ENCODE assay signal across 15 mouse cellular contexts in the genomic region with DNA sequence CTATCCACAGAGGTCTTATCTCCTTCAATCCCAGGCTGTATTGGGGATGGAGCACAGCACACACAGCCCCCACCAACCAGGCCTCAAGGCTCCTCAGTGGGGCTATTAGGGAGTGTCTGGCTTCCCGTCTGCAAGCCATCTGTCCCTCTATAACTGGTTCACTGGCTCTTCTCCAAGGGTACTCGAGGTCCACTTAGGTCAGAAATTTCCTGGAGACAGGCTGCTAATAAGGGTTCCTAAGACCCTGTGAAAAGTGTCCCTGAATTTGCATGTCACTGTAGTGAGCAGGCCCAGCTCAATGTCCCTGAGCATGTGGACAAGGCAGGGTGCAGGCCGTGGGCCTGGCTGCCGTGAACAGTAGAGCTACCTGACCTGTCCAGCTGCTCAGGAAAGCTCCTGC. TPM values are rescaled to one million over a fixed set of nuclear protein-coding genes. Genes with fewer than 3 reads are reported as not detected.
DNase-seq lines count a peak whose midpoint lies in the region; ATAC-seq lines count a peak whose summit lies in the region.
"Had no signal": no experiment of that assay in that cellular context is flagged by ENCODE, and none has a peak within 500 bp of the region (broad histone marks: within the 10 kb centered on the region; RNA-seq: fewer than 3 reads in every experiment).

No protein-coding gene starts in this region.

- no peak overlapping the region for H3K4me3 ChIP-seq in forebrain, embryonic 16.5 days (replicated peaks; ENCODE audit: low read length)
- no peak overlapping the region for H3K4me3 ChIP-seq in forebrain, embryonic 12.5 days (replicated peaks)
- H3K4me3 ChIP-seq in heart, embryonic 16.5 days (ENCODE audit: low read length) = no peak overlapping the region
- no peak overlapping the region for H3K4me3 ChIP-seq in lung, embryonic 16.5 days (ENCODE audit: low read length)
- H3K4me3 ChIP-seq: embryonic facial prominence, embryonic 15.5 days; gastrocnemius, adult 2 months; left cerebral cortex, adult 2 months; liver, embryonic 12.5 days; midbrain, embryonic 10.5 days had no signal

- no peaks in the 10 kb centered on the region for H3K9me3 ChIP-seq in forebrain, embryonic 16.5 days (ENCODE audit: control insufficient read depth, low read length)
- H3K9me3 ChIP-seq in forebrain, embryonic 12.5 days = no peaks in the 10 kb centered on the region
- H3K9me3 ChIP-seq in heart, embryonic 16.5 days (replicated peaks; ENCODE audit: control insufficient read depth, low read length) = no peaks in the 10 kb centered on the region
- no peaks in the 10 kb centered on the region for H3K9me3 ChIP-seq in lung, embryonic 16.5 days (ENCODE audit: control insufficient read depth, low read length)
- H3K9me3 ChIP-seq: embryonic facial prominence, embryonic 15.5 days; liver, embryonic 12.5 days; midbrain, embryonic 10.5 days had no signal

- H3K4me2 ChIP-seq in forebrain, embryonic 16.5 days (ENCODE audit: low read length) = no peak overlapping the region
- H3K4me2 ChIP-seq in forebrain, embryonic 12.5 days = no peak overlapping the region
- H3K4me2 ChIP-seq in heart, embryonic 16.5 days (ENCODE audit: low read depth, low read length) = no peak overlapping the region
- no peak overlapping the region for H3K4me2 ChIP-seq in lung, embryonic 16.5 days (ENCODE audit: low read depth, low read length)
- H3K4me2 ChIP-seq: embryonic facial prominence, embryonic 15.5 days; liver, embryonic 12.5 days had no signal

- H3K36me3 ChIP-seq in forebrain, embryonic 16.5 days (ENCODE audit: control insufficient read depth, insufficient read depth) = peaks cover 59% of the 10 kb centered on the region
- peaks cover 98% of the 10 kb centered on the region for H3K36me3 ChIP-seq in forebrain, embryonic 12.5 days (replicated peaks)
- H3K36me3 ChIP-seq in heart, embryonic 16.5 days (ENCODE audit: control insufficient read depth, insufficient read depth) = peaks cover 22% of the 10 kb centered on the region
- peaks cover 20% of the 10 kb centered on the region for H3K36me3 ChIP-seq in lung, embryonic 16.5 days (ENCODE audit: control insufficient read depth, insufficient read depth, low read length)

- H3K9ac ChIP-seq in forebrain, embryonic 16.5 days (replicated peaks; ENCODE audit: low read depth, low read length) = no peak overlapping the region
- H3K9ac ChIP-seq in forebrain, embryonic 12.5 days = no peak overlapping the region
- peak overlapping the region; percentile 32; the same call in 1 of the 2 replicates for H3K9ac ChIP-seq in heart, embryonic 16.5 days (ENCODE audit: low read length)
- H3K9ac ChIP-seq in lung, embryonic 16.5 days (ENCODE audit: low read length) = 0 out of 2 replicates have a peak overlapping the region, but pooled peaks have one; percentile 18
- H3K9ac ChIP-seq: embryonic facial prominence, embryonic 15.5 days; liver, embryonic 12.5 days had no signal

- H3K4me1 ChIP-seq in forebrain, embryonic 16.5 days (replicated peaks; ENCODE audit: control insufficient read depth, insufficient read depth, low read length) = no peaks in the 10 kb centered on the region
- no peaks in the 10 kb centered on the region for H3K4me1 ChIP-seq in forebrain, embryonic 12.5 days
- H3K4me1 ChIP-seq in heart, embryonic 16.5 days (ENCODE audit: control insufficient read depth, insufficient read depth, low read length) = peaks cover 14% of the 10 kb centered on the region
- 0 out of 2 replicates have a peak, but pooled peaks cover 2% of the 10 kb centered on the region for H3K4me1 ChIP-seq in lung, embryonic 16.5 days (replicated peaks; ENCODE audit: control insufficient read depth, insufficient read depth, low read length)
- H3K4me1 ChIP-seq: embryonic facial prominence, embryonic 15.5 days; liver, embryonic 12.5 days; midbrain, embryonic 10.5 days had no signal

- WGBS in forebrain, embryonic 16.5 days = 65% methylated on average over 4 of the region's 4 CpGs
- WGBS in forebrain, embryonic 12.5 days = 91% methylated on average over 4 of the region's 4 CpGs
- 23% methylated on average over 4 of the region's 4 CpGs for WGBS in heart, embryonic 16.5 days
- WGBS in lung, embryonic 16.5 days = 28% methylated on average over 4 of the region's 4 CpGs

- H3K27ac ChIP-seq in forebrain, embryonic 16.5 days (ENCODE audit: low read length) = no peak overlapping the region
- H3K27ac ChIP-seq in forebrain, embryonic 12.5 days = no peak overlapping the region
- H3K27ac ChIP-seq in heart, embryonic 16.5 days (ENCODE audit: low read length) = peak overlapping the region; percentile 48
- H3K27ac ChIP-seq in lung, embryonic 16.5 days (ENCODE audit: low read length) = peak overlapping the region; percentile 56
- H3K27ac ChIP-seq: embryonic facial prominence, embryonic 15.5 days; gastrocnemius, adult 2 months; left cerebral cortex, adult 2 months; liver, embryonic 12.5 days; midbrain, embryonic 10.5 days had no signal

- H3K27me3 ChIP-seq in forebrain, embryonic 16.5 days (replicated peaks; ENCODE audit: control insufficient read depth, insufficient read depth, low read length) = no peaks in the 10 kb centered on the region
- no peaks in the 10 kb centered on the region for H3K27me3 ChIP-seq in forebrain, embryonic 12.5 days
- no peaks in the 10 kb centered on the region for H3K27me3 ChIP-seq in heart, embryonic 16.5 days (ENCODE audit: control insufficient read depth, insufficient read depth, low read length)
- H3K27me3 ChIP-seq in lung, embryonic 16.5 days (ENCODE audit: control insufficient read depth, insufficient read depth, low read depth, low read length) = no peaks in the 10 kb centered on the region
- H3K27me3 ChIP-seq: embryonic facial prominence, embryonic 15.5 days; liver, embryonic 12.5 days had no signal

- no peak for DNase-seq in heart, adult 8-10 months (ENCODE audit: low spot score)
- peak; percentile 15 for DNase-seq in lung, postnatal 25 days (ENCODE audit: low spot score)
- no peak for DNase-seq in frontal cortex, postnatal 14 days (ENCODE audit: low spot score in 2 of 2)
- DNase-seq: adrenal gland, postnatal 36 days; gastrocnemius, adult 2 months; kidney, adult 18-20 months; kidney, postnatal 14 days had no signal

- peak; percentile 45; the same call in 1 of the 2 replicates for ATAC-seq in forebrain, embryonic 16.5 days
- no peak for ATAC-seq in forebrain, embryonic 12.5 days (ENCODE audit: low FRiP score)
- no peak; the same call in 1 of the 2 replicates for ATAC-seq in heart, embryonic 16.5 days (replicated peaks; ENCODE audit: extremely low read depth, insufficient read depth, low FRiP score)
- ATAC-seq in lung, embryonic 16.5 days (ENCODE audit: low read depth) = peak; percentile 76
- ATAC-seq: liver, embryonic 12.5 days had no signal

RNA-seq across cellular contexts. Expression of a gene that starts 15.2 kb away (rescaled TPM):
- polyA plus RNA-seq in forebrain, embryonic 16.5 days (2015; fragmentation: Nextera tagmentation; extraction: Ambion mirVana) = 10.4 and 16.9 TPM in 2 replicates
- 14.3 and 18.1 TPM in 2 replicates for polyA plus RNA-seq in forebrain, embryonic 12.5 days (2016; fragmentation: Nextera tagmentation; extraction: Ambion mirVana)
- polyA plus RNA-seq in heart, embryonic 16.5 days (2015; fragmentation: Nextera tagmentation; extraction: Ambion mirVana) = 2.3 and 3.0 TPM in 2 replicates
- 1 to 10 TPM; 3.7 to 4.5 (median 3.8) TPM for total RNA-seq in heart, adult 8-10 months (2022)
- polyA plus RNA-seq in lung, embryonic 16.5 days (2015; fragmentation: Nextera tagmentation; extraction: Ambion mirVana) = 3.5 and 3.6 TPM in 2 replicates

RNA-seq across cellular contexts. Expression of a gene that starts 15.4 kb away (rescaled TPM):
- 36.6 and 38.4 TPM in 2 replicates for polyA plus RNA-seq in forebrain, embryonic 16.5 days (2015; fragmentation: Nextera tagmentation; extraction: Ambion mirVana)
- 39.7 and 41.2 TPM in 2 replicates for polyA plus RNA-seq in forebrain, embryonic 12.5 days (2016; fragmentation: Nextera tagmentation; extraction: Ambion mirVana)
- polyA plus RNA-seq in heart, embryonic 16.5 days (2015; fragmentation: Nextera tagmentation; extraction: Ambion mirVana) = 19.6 and 19.7 TPM in 2 replicates
- total RNA-seq in heart, adult 8-10 months (2022) = 10 to 100 TPM in 1 of 4 experiments, 1 to 10 TPM in 3; 7.9 to 10.0 (median 9.0) TPM
- 28.9 and 30.5 TPM in 2 replicates for polyA plus RNA-seq in lung, embryonic 16.5 days (2015; fragmentation: Nextera tagmentation; extraction: Ambion mirVana)

RNA-seq across cellular contexts. Expression of a gene that starts 51.2 kb away (rescaled TPM):
- polyA plus RNA-seq in forebrain, embryonic 16.5 days (2015; fragmentation: Nextera tagmentation; extraction: Ambion mirVana) = 227 and 278 TPM in 2 replicates
- polyA plus RNA-seq in forebrain, embryonic 12.5 days (2016; fragmentation: Nextera tagmentation; extraction: Ambion mirVana) = 68.2 and 87.4 TPM in 2 replicates
- polyA plus RNA-seq in heart, embryonic 16.5 days (2015; fragmentation: Nextera tagmentation; extraction: Ambion mirVana) = 0.32 and 0.66 TPM in 2 replicates
- 1 to 10 TPM in 2 of 4 experiments, under 1 TPM in 2; 0.60 to 3.3 (median 1.3) TPM for total RNA-seq in heart, adult 8-10 months (2022)
- polyA plus RNA-seq in lung, embryonic 16.5 days (2015; fragmentation: Nextera tagmentation; extraction: Ambion mirVana) = 1.0 and 2.1 TPM in 2 replicates
- total RNA-seq: gastrocnemius, adult 2 months had no signal

Comparison
In these comparisons a context has a peak if more than half of its experiments do, and no peak if none do; other contexts are left out.
1. ATAC-seq: peak in forebrain, embryonic 16.5 days (single experiment) and lung, embryonic 16.5 days (single experiment); none in forebrain, embryonic 12.5 days (single experiment) and heart, embryonic 16.5 days (single experiment).
2. H3K27ac ChIP-seq: peak in heart, embryonic 16.5 days (single experiment) and lung, embryonic 16.5 days (single experiment); none in forebrain, embryonic 16.5 days (single experiment) and forebrain, embryonic 12.5 days (single experiment).
3. H3K9ac ChIP-seq: peak in heart, embryonic 16.5 days (single experiment) and lung, embryonic 16.5 days (single experiment); none in forebrain, embryonic 16.5 days (single experiment) and forebrain, embryonic 12.5 days (single experiment).
4. RNA of a gene that starts 51.2 kb away (polyA plus RNA-seq): 227 to 278 TPM in forebrain, embryonic 16.5 days and 68.2 to 87.4 TPM in forebrain, embryonic 12.5 days; 1.0 to 2.1 TPM in lung, embryonic 16.5 days and 0.32 to 0.66 TPM in heart, embryonic 16.5 days; every median in the first group is over 10 times any median in the second.